Mouse (Mus musculus): ENCODE measurements at regions not wholly inside any gene's neighbourhood (a gene's known extent, or its start where the extent isn't known, plus 50 kb on each side); places are given as distances from the start of the nearest gene placed in this dataset.

GRCm38 (mm10) chr4:75700780-75701378 is 422.8 kb upstream of the Dmac1 start:
- no peak overlapping the region for H3K4me3 ChIP-seq (ENCODE audit: low read depth, low read length)
- H3K9ac ChIP-seq (replicated peaks; ENCODE audit: low read depth, low read length), result no peak overlapping the region
- ATAC-seq (ENCODE audit: insufficient number of reproducible peaks, insufficient read depth, low FRiP score, low read depth), result no peak
- H3K4me1 ChIP-seq (ENCODE audit: control insufficient read depth, insufficient read depth, low read length), result no peaks in the 10 kb centered on the region
- no peak overlapping the region for H3K4me2 ChIP-seq (replicated peaks; ENCODE audit: low read depth, low read length)
- H3K27ac ChIP-seq (ENCODE audit: low read length), result no peak overlapping the region
- 67% methylated on average over 3 of the region's 3 CpGs for WGBS
- H3K27me3 ChIP-seq (ENCODE audit: control insufficient read depth, insufficient read depth, low read length), result no peaks in the 10 kb centered on the region
- H3K9me3 ChIP-seq (ENCODE audit: control insufficient read depth, low read depth, low read length), result no peaks in the 10 kb centered on the region
- no peaks in the 10 kb centered on the region for H3K36me3 ChIP-seq (ENCODE audit: control insufficient read depth, insufficient read depth, low read length)

DNA sequence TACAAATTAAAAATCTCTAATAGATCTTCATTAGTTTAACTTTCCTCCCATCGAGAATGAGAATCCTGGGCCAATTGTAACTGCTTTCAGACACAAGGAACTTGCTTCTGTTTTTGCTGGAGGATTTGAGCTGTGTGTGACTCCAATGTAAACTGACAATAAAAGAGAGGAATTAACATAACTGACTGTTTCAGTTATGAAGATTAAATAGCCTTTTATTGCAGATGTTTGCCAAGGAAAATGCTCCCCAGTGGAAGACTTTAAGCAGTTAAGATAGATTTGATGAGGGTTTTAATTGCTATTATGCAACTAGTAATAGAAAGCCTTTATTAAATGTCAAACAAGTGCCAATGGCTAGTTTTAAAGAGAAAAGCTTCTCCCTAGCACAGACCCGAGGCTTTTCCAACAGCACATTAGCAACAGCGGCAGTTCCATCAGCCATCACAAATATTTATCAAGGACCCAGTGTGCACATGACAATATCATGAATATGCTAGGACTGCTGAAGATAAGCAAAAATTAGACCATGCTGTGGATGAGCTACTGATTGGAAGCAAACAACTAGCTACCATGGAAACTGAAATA is 398.6 kb upstream of the Dmac1 start:
- no peak overlapping the region for H3K27ac ChIP-seq (ENCODE audit: low read length)
- WGBS, result 53% methylated on average over 3 of the region's 3 CpGs
- H3K36me3 ChIP-seq (ENCODE audit: control insufficient read depth, insufficient read depth, low read length), result no peaks in the 10 kb centered on the region
- ATAC-seq (ENCODE audit: insufficient number of reproducible peaks, insufficient read depth, low FRiP score, low read depth), result no peak
- no peak overlapping the region for H3K4me2 ChIP-seq (replicated peaks; ENCODE audit: low read depth, low read length)
- no peak overlapping the region for H3K9ac ChIP-seq (replicated peaks; ENCODE audit: low read depth, low read length)
- no peaks in the 10 kb centered on the region for H3K4me1 ChIP-seq (ENCODE audit: control insufficient read depth, insufficient read depth, low read length)
- H3K27me3 ChIP-seq (ENCODE audit: control insufficient read depth, insufficient read depth, low read length), result no peaks in the 10 kb centered on the region
- H3K4me3 ChIP-seq (ENCODE audit: low read depth, low read length), result no peak overlapping the region
- H3K9me3 ChIP-seq (ENCODE audit: control insufficient read depth, low read depth, low read length), result no peaks in the 10 kb centered on the region

- no peak overlapping the region for H3K9ac ChIP-seq (replicated peaks; ENCODE audit: low read depth, low read length)
- no peaks in the 10 kb centered on the region for H3K4me1 ChIP-seq (ENCODE audit: control insufficient read depth, insufficient read depth, low read length)
- no peaks in the 10 kb centered on the region for H3K36me3 ChIP-seq (ENCODE audit: control insufficient read depth, insufficient read depth, low read length)
- H3K27me3 ChIP-seq (ENCODE audit: control insufficient read depth, insufficient read depth, low read length), result no peaks in the 10 kb centered on the region
- no peak for ATAC-seq (ENCODE audit: insufficient number of reproducible peaks, insufficient read depth, low FRiP score, low read depth)
- no peak overlapping the region for H3K4me2 ChIP-seq (replicated peaks; ENCODE audit: low read depth, low read length)
- H3K9me3 ChIP-seq (ENCODE audit: control insufficient read depth, low read depth, low read length), result peaks cover 4% of the 10 kb centered on the region; the same call in 1 of the 2 replicates
- H3K27ac ChIP-seq (ENCODE audit: low read length), result no peak overlapping the region
- no peak overlapping the region for H3K4me3 ChIP-seq (ENCODE audit: low read depth, low read length)
These were observed 362.9 kb upstream of the Dmac1 start for GRCm38 (mm10) chr4:75641046-75641445.

DNA sequence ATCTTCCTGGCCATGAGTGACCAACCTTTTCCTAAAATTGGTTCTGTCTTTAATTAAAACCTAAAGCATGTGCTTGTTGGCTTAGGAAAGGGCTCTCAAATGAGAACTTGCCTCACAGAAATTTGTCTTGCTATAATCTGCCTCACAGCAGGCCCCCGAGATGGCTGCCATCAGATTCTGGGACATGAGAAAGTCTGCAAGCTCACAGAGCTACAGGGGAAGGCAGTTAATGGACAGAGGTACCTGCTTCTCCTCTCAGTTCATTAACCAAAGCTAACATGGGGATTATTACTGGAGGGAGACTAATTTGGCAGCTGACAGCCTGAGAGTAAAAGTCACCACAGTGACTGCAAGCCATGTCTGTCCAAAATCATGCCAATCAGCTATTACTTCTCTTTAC is 358.5 kb upstream of the Dmac1 start:
- Histone ChIP-seq H3K4me3 (ENCODE audit: low read depth, low read length) (no peak overlapping the region), H3K4me2 (replicated peaks; ENCODE audit: low read depth, low read length) (no peak overlapping the region), H3K27me3 (ENCODE audit: control insufficient read depth, insufficient read depth, low read length) (no peaks in the 10 kb centered on the region), H3K9me3 (ENCODE audit: control insufficient read depth, low read depth, low read length) (peaks cover 2% of the 10 kb centered on the region; the same call in 1 of the 2 replicates), H3K27ac (ENCODE audit: low read length) (no peak overlapping the region), H3K4me1 (ENCODE audit: control insufficient read depth, insufficient read depth, low read length) (no peaks in the 10 kb centered on the region), H3K9ac (replicated peaks; ENCODE audit: low read depth, low read length) (no peak overlapping the region), H3K36me3 (ENCODE audit: control insufficient read depth, insufficient read depth, low read length) (no peaks in the 10 kb centered on the region)
- 72% methylated on average over 1 of the region's 1 CpGs for WGBS
- ATAC-seq (ENCODE audit: insufficient number of reproducible peaks, insufficient read depth, low FRiP score, low read depth), result no peak

DNA sequence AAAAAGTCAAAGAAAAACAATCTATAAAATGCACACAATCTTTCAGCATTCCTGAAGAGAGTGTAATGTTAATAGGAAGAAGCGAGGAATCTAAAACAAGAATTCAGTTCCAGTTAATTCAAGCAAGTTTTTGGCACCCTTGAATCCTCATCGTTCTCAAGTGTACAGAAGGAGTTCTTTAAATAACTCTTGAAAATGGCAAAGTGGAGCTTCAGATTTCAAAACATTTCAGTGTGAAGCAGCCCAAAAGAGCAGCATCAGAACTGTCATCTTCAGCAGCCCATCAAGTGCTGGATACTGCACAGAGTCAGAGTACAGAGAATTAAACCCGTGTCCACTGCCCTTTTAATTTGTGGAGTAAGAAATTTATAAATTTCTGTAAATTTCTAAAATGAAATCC is 311.8 kb upstream of the Dmac1 start:
- no peak for ATAC-seq (ENCODE audit: insufficient number of reproducible peaks, insufficient read depth, low FRiP score, low read depth)
- Histone ChIP-seq H3K4me2 (replicated peaks; ENCODE audit: low read depth, low read length) (no peak overlapping the region), H3K27me3 (ENCODE audit: control insufficient read depth, insufficient read depth, low read length) (no peaks in the 10 kb centered on the region), H3K9ac (replicated peaks; ENCODE audit: low read depth, low read length) (no peak overlapping the region), H3K36me3 (ENCODE audit: control insufficient read depth, insufficient read depth, low read length) (no peaks in the 10 kb centered on the region), H3K4me1 (ENCODE audit: control insufficient read depth, insufficient read depth, low read length) (no peaks in the 10 kb centered on the region), H3K9me3 (ENCODE audit: control insufficient read depth, low read depth, low read length) (no peaks in the 10 kb centered on the region), H3K27ac (ENCODE audit: low read length) (no peak overlapping the region), H3K4me3 (ENCODE audit: low read depth, low read length) (no peak overlapping the region)
- WGBS, result 55% methylated on average over 3 of the region's 3 CpGs

GRCm38 (mm10) chr4:75588095-75588875 is 310.2 kb upstream of the Dmac1 start:
- H3K27ac ChIP-seq (ENCODE audit: low read length), result no peak overlapping the region
- H3K4me2 ChIP-seq (replicated peaks; ENCODE audit: low read depth, low read length), result no peak overlapping the region
- H3K9ac ChIP-seq (replicated peaks; ENCODE audit: low read depth, low read length), result no peak overlapping the region
- H3K36me3 ChIP-seq (ENCODE audit: control insufficient read depth, insufficient read depth, low read length), result no peaks in the 10 kb centered on the region
- no peaks in the 10 kb centered on the region for H3K27me3 ChIP-seq (ENCODE audit: control insufficient read depth, insufficient read depth, low read length)
- H3K9me3 ChIP-seq (ENCODE audit: control insufficient read depth, low read depth, low read length), result no peaks in the 10 kb centered on the region
- 82% methylated on average over 6 of the region's 6 CpGs for WGBS
- H3K4me1 ChIP-seq (ENCODE audit: control insufficient read depth, insufficient read depth, low read length), result no peaks in the 10 kb centered on the region
- no peak for ATAC-seq (ENCODE audit: insufficient number of reproducible peaks, insufficient read depth, low FRiP score, low read depth)
- H3K4me3 ChIP-seq (ENCODE audit: low read depth, low read length), result no peak overlapping the region

DNA sequence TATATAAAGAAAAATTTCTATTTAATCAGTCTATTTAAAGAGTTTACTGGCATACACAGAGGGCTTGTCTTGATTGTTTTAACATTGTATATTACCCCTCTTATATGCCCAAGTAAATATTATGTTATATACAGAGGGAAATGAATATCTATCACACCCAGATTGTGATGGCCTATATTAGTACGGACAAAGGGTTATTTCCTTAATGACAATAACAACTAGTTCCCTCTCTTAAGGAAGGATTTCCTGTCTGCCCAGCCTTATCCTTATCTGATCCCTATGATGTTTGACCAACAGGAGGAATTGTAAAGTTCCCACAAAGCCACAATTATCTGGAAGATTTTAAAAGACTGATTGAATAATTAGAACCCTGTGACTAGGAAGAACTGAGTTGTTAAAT is 301.8 kb upstream of the Dmac1 start:
- Histone ChIP-seq H3K27ac (ENCODE audit: low read length) (no peak overlapping the region), H3K27me3 (ENCODE audit: control insufficient read depth, insufficient read depth, low read length) (no peaks in the 10 kb centered on the region), H3K9me3 (ENCODE audit: control insufficient read depth, low read depth, low read length) (no peaks in the 10 kb centered on the region), H3K36me3 (ENCODE audit: control insufficient read depth, insufficient read depth, low read length) (no peaks in the 10 kb centered on the region), H3K9ac (replicated peaks; ENCODE audit: low read depth, low read length) (no peak overlapping the region), H3K4me3 (ENCODE audit: low read depth, low read length) (no peak overlapping the region), H3K4me2 (replicated peaks; ENCODE audit: low read depth, low read length) (no peak overlapping the region), H3K4me1 (ENCODE audit: control insufficient read depth, insufficient read depth, low read length) (no peaks in the 10 kb centered on the region)
- 73% methylated on average over 1 of the region's 1 CpGs for WGBS
- ATAC-seq (ENCODE audit: insufficient number of reproducible peaks, insufficient read depth, low FRiP score, low read depth), result no peak

GRCm38 (mm10) chr4:75572603-75573002 is 294.5 kb upstream of the Dmac1 start:
- Histone ChIP-seq H3K4me1 (ENCODE audit: control insufficient read depth, insufficient read depth, low read length) (no peaks in the 10 kb centered on the region), H3K4me2 (replicated peaks; ENCODE audit: low read depth, low read length) (no peak overlapping the region), H3K9ac (replicated peaks; ENCODE audit: low read depth, low read length) (no peak overlapping the region), H3K27me3 (ENCODE audit: control insufficient read depth, insufficient read depth, low read length) (no peaks in the 10 kb centered on the region), H3K9me3 (ENCODE audit: control insufficient read depth, low read depth, low read length) (no peaks in the 10 kb centered on the region), H3K36me3 (ENCODE audit: control insufficient read depth, insufficient read depth, low read length) (no peaks in the 10 kb centered on the region), H3K4me3 (ENCODE audit: low read depth, low read length) (no peak overlapping the region), H3K27ac (ENCODE audit: low read length) (no peak overlapping the region)
- ATAC-seq (ENCODE audit: insufficient number of reproducible peaks, insufficient read depth, low FRiP score, low read depth), result no peak
